Mouse (Mus musculus) left cerebral cortex, adult 11 months (tissue): ENCODE results near the gene Sipa1l1.

Source experiments
- DNase-seq: peaks from one replicate; pipeline ENCODE4 v3.0.0; 2022; ENCODE audit warnings: low spot score

Gene Sipa1l1

GRCm38 (mm10) chr12:82208611-82209010 lies 39.5 kb downstream of the Sipa1l1 start:
- no peak for DNase-seq

- DNase-seq = no peak
These were observed 40.6 kb downstream of the Sipa1l1 start for GRCm38 (mm10) chr12:82209753-82210152.

GRCm38 (mm10) chr12:82213056-82213455 lies 43.9 kb downstream of the Sipa1l1 start:
- DNase-seq = no peak

- DNase-seq = no peak
These were observed 45.8 kb downstream of the Sipa1l1 start for GRCm38 (mm10) chr12:82214916-82215315.

GRCm38 (mm10) chr12:82216801-82217553 lies 47.9 kb downstream of the Sipa1l1 start:
- DNase-seq = no peak

- no peak for DNase-seq
These were observed 49.1 kb downstream of the Sipa1l1 start for GRCm38 (mm10) chr12:82218201-82218600.

GRCm38 (mm10) chr12:82220367-82221089 lies 51.4 kb downstream of the Sipa1l1 start:
- DNase-seq = no peak

GRCm38 (mm10) chr12:82223126-82223815 lies 54.2 kb downstream of the Sipa1l1 start:
- no peak for DNase-seq

GRCm38 (mm10) chr12:82224848-82225247 lies 55.7 kb downstream of the Sipa1l1 start:
- no peak for DNase-seq

GRCm38 (mm10) chr12:82225278-82225677 lies 56.2 kb downstream of the Sipa1l1 start:
- DNase-seq = no peak

- no peak for DNase-seq
These were observed 56.7 kb downstream of the Sipa1l1 start for GRCm38 (mm10) chr12:82225751-82226228.

- DNase-seq = no peak
These were observed 57.4 kb downstream of the Sipa1l1 start for GRCm38 (mm10) chr12:82226311-82227066.

GRCm38 (mm10) chr12:82230127-82230526 lies 61.0 kb downstream of the Sipa1l1 start:
- DNase-seq = no peak

GRCm38 (mm10) chr12:82231191-82231590 lies 62.1 kb downstream of the Sipa1l1 start:
- peak; percentile 67 for DNase-seq

- DNase-seq = no peak
These were observed 64.1 kb downstream of the Sipa1l1 start for GRCm38 (mm10) chr12:82233177-82233576.

GRCm38 (mm10) chr12:82234463-82235223 lies 65.5 kb downstream of the Sipa1l1 start:
- DNase-seq = no peak

GRCm38 (mm10) chr12:82237095-82237494 lies 68.0 kb downstream of the Sipa1l1 start:
- no peak for DNase-seq

GRCm38 (mm10) chr12:82237946-82238345 lies 68.8 kb downstream of the Sipa1l1 start:
- no peak for DNase-seq

- no peak for DNase-seq
These were observed 71.6 kb downstream of the Sipa1l1 start for GRCm38 (mm10) chr12:82240674-82241073.

- no peak for DNase-seq
These were observed 76.1 kb downstream of the Sipa1l1 start for GRCm38 (mm10) chr12:82245219-82245618.

- no peak for DNase-seq
These were observed 77.3 kb downstream of the Sipa1l1 start for GRCm38 (mm10) chr12:82246422-82246821.
